Mouse (Mus musculus) cerebellum, adult 9-11 months (tissue): Measurements from ENCODE around the gene Gm21974.
"Not testable (repeated sequence)": the region's sequence is repeated elsewhere in the genome, so short reads cannot be mapped to it uniquely, and the experiment has no call there.

Experiments
- DNase-seq: peaks from one replicate; pipeline ENCODE4 v3.0.0; 2022

Gene Gm21974

GRCm38 (mm10) chr7:127895442-127895841 is at the start of gene Gm21974, which contains the start of gene Vkorc1:
Gene Gm21974, minus strand, starts transcription at chr7:127895454.
Gene Vkorc1, minus strand, starts transcription at chr7:127895617.
- peak; percentile 98 for DNase-seq

- no peak for DNase-seq
Observed at GRCm38 (mm10) chr7:127944614-127945013, 49.4 kb upstream of the Gm21974 start.

- not testable (repeated sequence) for DNase-seq
Observed at GRCm38 (mm10) chr7:127942097-127942496, 46.8 kb upstream of the Gm21974 start.

GRCm38 (mm10) chr7:127936216-127936884 is 41.1 kb upstream of the Gm21974 start:
- DNase-seq, result peak; percentile 43

- no peak for DNase-seq
Observed at GRCm38 (mm10) chr7:127935748-127936159, 40.5 kb upstream of the Gm21974 start.

- peak; percentile 96 for DNase-seq
Observed at GRCm38 (mm10) chr7:127935028-127935722, 39.9 kb upstream of the Gm21974 start.

GRCm38 (mm10) chr7:127934075-127934474 is 38.8 kb upstream of the Gm21974 start:
- DNase-seq, result no peak

GRCm38 (mm10) chr7:127932273-127933031 is 37.2 kb upstream of the Gm21974 start:
- DNase-seq, result peak; percentile 19

GRCm38 (mm10) chr7:127931351-127932135 is 36.3 kb upstream of the Gm21974 start:
- peak; percentile 10 for DNase-seq

GRCm38 (mm10) chr7:127930636-127931035 is 35.4 kb upstream of the Gm21974 start:
- peak; percentile 4 for DNase-seq

- peak; percentile 17 for DNase-seq
Observed at GRCm38 (mm10) chr7:127929923-127930322, 34.7 kb upstream of the Gm21974 start, which contains the start of gene Prss8. Gene Prss8, minus strand, starts transcription at chr7:127930104.

- peak; percentile 48 for DNase-seq
Observed at GRCm38 (mm10) chr7:127928596-127928995, 33.3 kb upstream of the Gm21974 start.

GRCm38 (mm10) chr7:127927726-127928125 is 32.5 kb upstream of the Gm21974 start:
- peak; percentile 23 for DNase-seq

- no peak for DNase-seq
Observed at GRCm38 (mm10) chr7:127926846-127927245, 31.6 kb upstream of the Gm21974 start.

- no peak for DNase-seq
Observed at GRCm38 (mm10) chr7:127926066-127926465, 30.8 kb upstream of the Gm21974 start.

GRCm38 (mm10) chr7:127925252-127925651 is 30.0 kb upstream of the Gm21974 start:
- DNase-seq, result no peak

GRCm38 (mm10) chr7:127923714-127924113 is 28.5 kb upstream of the Gm21974 start:
- no peak for DNase-seq

- no peak for DNase-seq
Observed at GRCm38 (mm10) chr7:127922451-127923275, 27.4 kb upstream of the Gm21974 start.

GRCm38 (mm10) chr7:127921516-127921915 is 26.3 kb upstream of the Gm21974 start:
- DNase-seq, result no peak

GRCm38 (mm10) chr7:127919290-127919689 is 24.0 kb upstream of the Gm21974 start:
- no peak for DNase-seq

- DNase-seq, result peak; percentile 41
Observed at GRCm38 (mm10) chr7:127918203-127918602, 22.9 kb upstream of the Gm21974 start.

GRCm38 (mm10) chr7:127915293-127915692 is 20.0 kb upstream of the Gm21974 start:
- DNase-seq, result peak; percentile 17
